ENCODE assay signal across 20 mouse cellular contexts in the genomic region with DNA sequence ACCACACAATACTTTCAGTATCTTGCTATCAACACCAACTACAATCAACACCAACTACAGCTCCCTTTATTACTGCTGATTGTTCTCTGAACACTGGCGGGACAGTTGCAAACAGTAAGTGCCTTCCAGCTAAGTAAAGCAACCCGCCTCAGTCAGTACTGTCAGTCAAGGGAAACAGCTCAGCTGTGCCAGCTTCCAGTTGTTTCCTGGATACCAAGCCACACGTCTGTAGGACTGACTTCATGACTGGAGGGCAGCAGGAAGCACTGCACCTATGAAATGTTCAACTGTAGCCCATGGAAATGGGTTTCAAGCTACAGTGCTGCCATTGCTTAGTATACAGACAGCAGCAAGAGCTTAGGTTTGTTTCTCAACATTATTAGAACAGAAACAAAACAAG. TPM values are rescaled to one million over a fixed set of nuclear protein-coding genes. Genes with fewer than 3 reads are reported as not detected.
"Had no signal": no experiment of that assay in that cellular context is flagged by ENCODE, and none has a peak within 500 bp of the region (broad histone marks: within the 10 kb centered on the region; RNA-seq: fewer than 3 reads in every experiment).

No protein-coding gene starts in this region.

- H3K27ac ChIP-seq: kidney, postnatal 0 days; layer of hippocampus, adult 2 months; limb, embryonic 12.5 days; limb, embryonic 15.5 days; liver, embryonic 13.5 days; midbrain, embryonic 12.5 days; midbrain, embryonic 15.5 days; neural tube, embryonic 12.5 days; neural tube, embryonic 15.5 days; stomach, embryonic 15.5 days had no signal

- H3K27me3 ChIP-seq: limb, embryonic 12.5 days; limb, embryonic 15.5 days; liver, embryonic 13.5 days; midbrain, embryonic 12.5 days; midbrain, embryonic 15.5 days; neural tube, embryonic 12.5 days; neural tube, embryonic 15.5 days; stomach, embryonic 15.5 days had no signal

- H3K4me1 ChIP-seq: limb, embryonic 12.5 days; limb, embryonic 15.5 days; midbrain, embryonic 12.5 days; midbrain, embryonic 15.5 days; neural tube, embryonic 12.5 days; neural tube, embryonic 15.5 days; stomach, embryonic 15.5 days had no signal

- ATAC-seq: midbrain, embryonic 15.5 days had no signal

- DNase-seq: kidney, adult 2 months; kidney, postnatal 25 days; layer of hippocampus, adult 9-11 months; liver, embryonic 13.5 days; lung, adult 2 months; lung, postnatal 36 days; right cerebral cortex, postnatal 25 days; spleen, adult 18-20 months; thymus, adult 18-20 months; thymus, postnatal 36 days had no signal

- H3K9ac ChIP-seq: limb, embryonic 12.5 days; limb, embryonic 15.5 days; liver, embryonic 13.5 days; midbrain, embryonic 12.5 days; midbrain, embryonic 15.5 days; neural tube, embryonic 12.5 days; neural tube, embryonic 15.5 days; stomach, embryonic 15.5 days had no signal

- H3K4me3 ChIP-seq: layer of hippocampus, adult 2 months; limb, embryonic 12.5 days; limb, embryonic 15.5 days; liver, embryonic 13.5 days; midbrain, embryonic 12.5 days; midbrain, embryonic 15.5 days; neural tube, embryonic 12.5 days; neural tube, embryonic 15.5 days; stomach, embryonic 15.5 days had no signal

RNA-seq across cellular contexts. Expression of a gene that starts 28.5 kb away (rescaled TPM):
- total RNA-seq: megakaryocyte-erythroid progenitor cell, adult 5-6 weeks had no signal
